Mouse (Mus musculus) lung, postnatal 0 days (tissue): Measurements from ENCODE around the gene Galnt9. TPM values are rescaled to one million over a fixed set of nuclear protein-coding genes. Genes with fewer than 3 reads are reported as not detected.

Experiments
- ATAC-seq: fragments of 200-750 bp; cut with Nextera tagmentation; 2 replicates; pipeline ENCODE4 v1.8.0; 2017; ENCODE audit warnings: moderate library complexity
- DNase-seq: peaks from one replicate; pipeline ENCODE4 v3.0.0-alpha.2; 2016; ENCODE audit warnings: low spot score
- H3K27ac ChIP-seq: fragments of 300-500 bp; sonication (generic); 2 replicates; pipeline ENCODE4 v1.5.1; 2014; ENCODE audit warnings: antibody characterized with exemption, mild to moderate bottlenecking, low read length, mixed read lengths
- H3K27me3 ChIP-seq: fragments of 300-500 bp; sonication (generic); replicated peaks from 2 replicates; pipeline ENCODE4 v1.6.1; 2014; ENCODE audit warnings: low read length, mixed read lengths; ENCODE audit not compliant: insufficient read depth
- H3K36me3 ChIP-seq: fragments of 300-500 bp; sonication (generic); 2 replicates; pipeline ENCODE4 v1.6.1; 2014; ENCODE audit warnings: low read length, mixed read lengths; ENCODE audit not compliant: insufficient read depth
- H3K4me1 ChIP-seq: fragments of 300-500 bp; sonication (generic); 2 replicates; pipeline ENCODE4 v1.6.1; 2014; ENCODE audit warnings: antibody characterized with exemption, low read depth, low read length, mixed read lengths; ENCODE audit not compliant: insufficient read depth
- H3K4me2 ChIP-seq: fragments of 300-500 bp; sonication (generic); replicated peaks from 2 replicates; pipeline ENCODE4 v1.6.1; 2014; ENCODE audit warnings: low read depth, mild to moderate bottlenecking, low read length, moderate library complexity, mixed read lengths
- H3K4me3 ChIP-seq: fragments of 300-500 bp; sonication (generic); 2 replicates; pipeline ENCODE4 v1.5.1; 2014; ENCODE audit warnings: low read depth, low read length
- H3K9ac ChIP-seq: fragments of 300-500 bp; sonication (generic); replicated peaks from 2 replicates; pipeline ENCODE4 v1.6.1; 2014; ENCODE audit warnings: low read depth, mild to moderate bottlenecking
- H3K9me3 ChIP-seq: fragments of 300-500 bp; sonication (generic); 2 replicates; pipeline ENCODE4 v1.6.1; 2016; ENCODE audit warnings: low read length, mixed read lengths
- CTCF ChIP-seq: IDR thresholded peaks from 2 replicates; pipeline ENCODE4 v1.5.1; 2016; ENCODE audit warnings: antibody characterized with exemption, mild to moderate bottlenecking
- EP300 ChIP-seq: IDR thresholded peaks from 2 replicates; pipeline ENCODE4 v1.6.1; 2016; ENCODE audit warnings: antibody characterized with exemption, mild to moderate bottlenecking, control low read depth
- WGBS: fragments of 180-500 bp; shearing (Covaris S2); extraction: QIAGEN DNeasy Blood & Tissue Kit; methylation state at CpG from one replicate; pipeline ENCODE4 v1.1.7; 2014; 5-methylcytosine and 5-hydroxymethylcytosine counted together
- microRNA-seq: library from miRNA; unstranded; fragments of <30 nt; microRNA quantifications from one replicate; pipeline ENCODE4, GENCODE M21; 2016
- polyA plus RNA-seq: library from polyadenylated mRNA; unstranded; fragments of >200 nt; fragmentation: Nextera tagmentation; extraction: Ambion mirVana; gene quantifications from 2 replicates; pipeline ENCODE4 v1.2.1, GENCODE M21; 2015

Gene Galnt9
- polyA plus RNA-seq, 1 experiment from 2014 or later: 0.18 TPM

GRCm38 (mm10) chr5:110652719-110653648, 108.8 kb downstream of the Galnt9 start, which contains the start of the genes Noc4l and Ddx51:
TSS of gene Noc4l (minus strand) at chr5:110653417.
TSS of gene Ddx51 (plus strand) at chr5:110653451.
- peak; percentile 96 for DNase-seq
- Histone ChIP-seq H3K4me1 (0 out of 2 replicates have a peak, but pooled peaks cover 8% of the 10 kb centered on the region), H3K27me3 (no peaks in the 10 kb centered on the region), H3K4me2 (peak within 1 kb of the TSS; percentile 96), H3K36me3 (peaks cover 46% of the 10 kb centered on the region), H3K27ac (peak within 1 kb of the TSS; percentile 59; the same call in 1 of the 2 replicates), H3K9me3 (no peaks in the 10 kb centered on the region), H3K9ac (peak within 1 kb of the TSS; percentile 73), H3K4me3 (peak within 1 kb of the TSS; percentile 97)
- under 1% methylated on average over 89 of the region's 91 CpGs for WGBS
- TF ChIP-seq CTCF: peak; percentile 42; the same call in 1 of the 2 replicates
- no peak for TF ChIP-seq EP300
- peak; percentile 92 for ATAC-seq

- Histone ChIP-seq H3K27ac (peak overlapping the region; percentile 59; the same call in 1 of the 2 replicates), H3K9ac (peak overlapping the region; percentile 73), H3K4me3 (peak overlapping the region; percentile 97), H3K36me3 (peaks cover 44% of the 10 kb centered on the region), H3K4me1 (0 out of 2 replicates have a peak, but pooled peaks cover 8% of the 10 kb centered on the region), H3K27me3 (no peaks in the 10 kb centered on the region), H3K9me3 (no peaks in the 10 kb centered on the region), H3K4me2 (peak overlapping the region; percentile 96)
- ATAC-seq (peak; percentile 43), DNase-seq (peak; percentile 16)
- TF ChIP-seq EP300: no peak
- TF ChIP-seq CTCF: no peak
- WGBS: 2% methylated on average over 37 of the region's 37 CpGs
Measured at GRCm38 (mm10) chr5:110653686-110654085, 109.5 kb downstream of the Galnt9 start.

- H3K4me2 ChIP-seq: no peak overlapping the region
- H3K27ac ChIP-seq: no peak overlapping the region
- ATAC-seq (no peak), DNase-seq (no peak)
- H3K4me1 ChIP-seq: no peaks in the 10 kb centered on the region
- TF ChIP-seq EP300 (no peak), CTCF (no peak)
- H3K4me3 ChIP-seq: no peak overlapping the region
- no peaks in the 10 kb centered on the region for H3K27me3 ChIP-seq
- peaks cover 44% of the 10 kb centered on the region for H3K36me3 ChIP-seq
- H3K9me3 ChIP-seq: no peaks in the 10 kb centered on the region
- no peak overlapping the region for H3K9ac ChIP-seq
Measured at GRCm38 (mm10) chr5:110659682-110660081, 115.5 kb downstream of the Galnt9 start.

GRCm38 (mm10) chr5:110664041-110664440, 119.9 kb downstream of the Galnt9 start:
- Histone ChIP-seq H3K27ac (no peak overlapping the region), H3K4me2 (no peak overlapping the region), H3K27me3 (no peaks in the 10 kb centered on the region), H3K4me1 (no peaks in the 10 kb centered on the region), H3K9ac (no peak overlapping the region), H3K36me3 (peaks cover 51% of the 10 kb centered on the region), H3K4me3 (no peak overlapping the region), H3K9me3 (no peaks in the 10 kb centered on the region)
- DNase-seq: no peak
- no peak for ATAC-seq
- TF ChIP-seq CTCF: no peak
- TF ChIP-seq EP300: no peak
- 88% methylated on average over 2 of the region's 2 CpGs for WGBS

- no peaks in the 10 kb centered on the region for H3K27me3 ChIP-seq
- ATAC-seq (no peak), DNase-seq (no peak)
- no peak overlapping the region for H3K4me2 ChIP-seq
- no peak overlapping the region for H3K9ac ChIP-seq
- H3K27ac ChIP-seq: no peak overlapping the region
- H3K9me3 ChIP-seq: no peaks in the 10 kb centered on the region
- no peaks in the 10 kb centered on the region for H3K4me1 ChIP-seq
- H3K36me3 ChIP-seq: peaks cover 55% of the 10 kb centered on the region
- WGBS: 93% methylated on average over 2 of the region's 2 CpGs
- H3K4me3 ChIP-seq: no peak overlapping the region
- TF ChIP-seq EP300: no peak
- TF ChIP-seq CTCF: no peak
Measured at GRCm38 (mm10) chr5:110664750-110665269, 120.7 kb downstream of the Galnt9 start.

GRCm38 (mm10) chr5:110665486-110666121, 121.4 kb downstream of the Galnt9 start:
- ATAC-seq: no peak
- 69% methylated on average over 6 of the region's 6 CpGs for WGBS
- H3K36me3 ChIP-seq: peaks cover 60% of the 10 kb centered on the region

More at GRCm38 (mm10) chr5:110665486-110666121, 121.4 kb downstream of the Galnt9 start:
- no peak for DNase-seq
- no peaks in the 10 kb centered on the region for H3K4me1 ChIP-seq
- no peak for TF ChIP-seq CTCF
- TF ChIP-seq EP300: no peak
- H3K4me2 ChIP-seq: no peak overlapping the region
- H3K9me3 ChIP-seq: no peaks in the 10 kb centered on the region
- no peak overlapping the region for H3K27ac ChIP-seq
- no peak overlapping the region for H3K9ac ChIP-seq
- H3K27me3 ChIP-seq: no peaks in the 10 kb centered on the region
- H3K4me3 ChIP-seq: no peak overlapping the region

Small RNA genes lying within 50 kb of the gene (microRNA-seq; reads per million reads assigned to microRNA genes)
- not detected for gene Mir7026

Other genes starting within 250 kb of the Galnt9 start
- 3.5 and 3.8 TPM in 2 replicates for gene P2rx2, start 201.1 kb upstream of the Galnt9 start, polyA plus RNA-seq
- gene Lrcol1, start 199.6 kb upstream of the Galnt9 start, polyA plus RNA-seq: 2.0 and 2.1 TPM in 2 replicates
- gene Fbrsl1, start 95.9 kb upstream of the Galnt9 start, polyA plus RNA-seq: 9.0 and 10.4 TPM in 2 replicates
- gene Noc4l, start 109.1 kb downstream of the Galnt9 start, polyA plus RNA-seq: 16.2 and 18.9 TPM in 2 replicates
- 7.3 and 7.4 TPM in 2 replicates for gene Ddx51, start 109.1 kb downstream of the Galnt9 start, polyA plus RNA-seq
- gene Ep400, start 226.4 kb downstream of the Galnt9 start, polyA plus RNA-seq: 16.7 and 17.5 TPM in 2 replicates
- gene Pus1, start 236.3 kb downstream of the Galnt9 start, polyA plus RNA-seq: 12.5 and 14.2 TPM in 2 replicates